Mouse (Mus musculus): ENCODE results near the gene Golga3. TPM values are rescaled to one million over a fixed set of nuclear protein-coding genes. Genes with fewer than 3 reads are reported as not detected.

Gene Golga3
- polyA plus RNA-seq (2015; fragmentation: Nextera tagmentation; extraction: Ambion mirVana) = 20.0 and 20.5 TPM in 2 replicates

DNA sequence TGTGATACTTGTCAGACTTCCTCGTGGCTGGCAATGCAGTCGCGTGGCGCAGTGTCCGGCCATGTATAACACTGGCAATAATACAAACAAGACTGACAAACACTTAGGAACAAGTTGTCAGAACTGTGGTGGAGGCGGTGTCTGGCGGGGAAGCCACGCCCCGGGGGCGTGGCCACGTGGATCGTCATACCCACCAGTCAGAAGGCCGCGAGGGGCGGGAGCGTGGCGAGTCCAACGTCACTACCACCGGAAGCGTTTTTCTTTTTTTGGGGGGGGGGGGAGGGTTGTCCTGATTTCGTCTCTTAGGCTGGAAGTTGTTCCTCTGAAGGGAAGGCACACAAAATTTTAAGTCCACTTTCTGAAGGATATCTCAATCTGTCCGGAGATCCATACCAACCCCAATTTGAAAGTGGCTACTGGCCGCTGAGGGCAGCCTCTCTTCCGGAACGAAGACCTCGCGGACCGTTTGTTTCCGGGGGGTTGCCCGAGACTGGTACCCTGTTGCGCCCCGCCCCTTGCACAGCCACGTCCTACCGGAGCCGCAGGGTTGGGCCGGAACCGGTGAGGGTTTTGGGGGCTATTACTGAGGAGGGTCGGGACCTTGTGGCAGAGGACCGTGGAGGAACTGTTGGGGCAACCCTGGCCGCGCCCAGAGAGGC is at the start of gene Golga3:
Gene Golga3, plus strand, starts transcription at position 340 of the 659 bp plus-strand sequence.
- H3K4me2 ChIP-seq = peak within 1 kb of the TSS; percentile 86
- H3K9ac ChIP-seq = peak within 1 kb of the TSS; percentile 86
- peak within 1 kb of the TSS; percentile 80 for H3K27ac ChIP-seq (replicated peaks)
- peak within 1 kb of the TSS; percentile 95 for H3K4me3 ChIP-seq
- H3K4me1 ChIP-seq (replicated peaks) = peaks cover 14% of the 10 kb centered on the region
- H3K36me3 ChIP-seq = peaks cover 16% of the 10 kb centered on the region
- H3K9me3 ChIP-seq = no peaks in the 10 kb centered on the region
- H3K27me3 ChIP-seq = no peaks in the 10 kb centered on the region
- under 1% methylated on average over 41 of the region's 41 CpGs for WGBS
- ATAC-seq (ENCODE audit: low read depth) = peak; percentile 99

DNA sequence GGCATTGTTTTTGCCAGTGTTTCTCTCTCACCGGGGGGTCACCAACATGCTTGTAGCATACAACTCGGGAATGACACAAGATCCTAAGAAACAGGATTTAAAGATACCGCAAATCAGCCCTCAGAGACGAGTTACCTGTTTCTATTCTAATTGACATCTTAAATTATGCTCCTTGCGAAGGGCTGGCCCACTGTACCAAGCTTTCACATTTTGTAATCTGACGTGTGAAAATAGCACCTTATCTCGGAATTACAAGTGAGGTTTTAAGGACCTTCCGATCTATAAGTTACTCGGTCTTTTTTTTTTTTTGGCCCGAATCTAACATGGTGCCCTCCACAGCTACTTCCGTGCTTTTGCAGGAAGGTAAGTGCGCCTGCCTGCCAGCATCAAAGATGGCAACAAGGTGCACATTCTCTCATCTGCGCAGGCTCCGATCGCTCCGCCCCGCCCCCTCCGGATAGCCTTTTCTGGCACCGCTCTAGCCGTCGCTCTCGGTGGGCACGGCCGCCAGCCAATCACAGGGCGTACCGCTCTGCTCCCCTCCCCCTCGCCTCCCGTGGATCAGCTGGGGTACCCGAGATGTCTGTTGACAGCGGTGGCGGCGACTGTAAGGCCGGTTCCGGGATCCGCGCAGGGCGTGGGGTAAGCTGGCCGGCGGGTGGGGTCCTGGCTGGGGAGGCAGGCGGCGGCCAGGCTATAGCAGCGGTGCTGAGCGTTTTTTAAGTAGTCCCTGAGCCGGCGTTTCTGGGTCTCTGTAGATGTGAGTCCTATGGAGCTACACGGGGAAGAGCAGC is 41.0 kb upstream of the Golga3 start, which contains the start of gene Chfr:
Gene Chfr, plus strand, starts transcription at position 550 of the 794 bp plus-strand sequence.
- H3K4me2 ChIP-seq = peak within 1 kb of the TSS; percentile 87
- peak within 1 kb of the TSS; percentile 62 for H3K4me3 ChIP-seq
- peak within 1 kb of the TSS; percentile 80 for H3K27ac ChIP-seq (replicated peaks)
- H3K4me1 ChIP-seq (replicated peaks) = peaks cover 15% of the 10 kb centered on the region
- no peaks in the 10 kb centered on the region for H3K27me3 ChIP-seq
- H3K36me3 ChIP-seq = peaks cover 36% of the 10 kb centered on the region
- peak within 1 kb of the TSS; percentile 87 for H3K9ac ChIP-seq
- ATAC-seq (ENCODE audit: low read depth) = peak; percentile 100
- WGBS = 4% methylated on average over 46 of the region's 46 CpGs
- no peaks in the 10 kb centered on the region for H3K9me3 ChIP-seq

DNA sequence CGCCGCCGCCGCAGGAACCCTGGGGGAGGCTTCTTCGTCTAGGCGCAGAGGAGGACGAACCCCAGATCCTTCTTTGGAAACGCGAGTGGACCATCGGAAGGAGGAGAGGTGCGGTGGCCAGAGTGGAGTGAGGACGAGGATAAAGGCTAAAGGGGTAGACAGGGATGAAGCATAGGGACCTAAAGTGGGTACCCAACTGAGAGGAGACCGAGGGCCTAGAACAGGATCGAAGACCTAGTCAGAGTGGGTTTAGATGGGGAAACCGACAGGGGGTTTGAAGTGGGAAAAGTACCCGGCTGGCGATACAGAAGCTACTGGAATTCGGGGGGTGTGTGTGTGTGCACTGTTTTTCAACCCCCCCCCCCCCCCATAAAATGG is 40.4 kb upstream of the Golga3 start:
- peaks cover 15% of the 10 kb centered on the region for H3K4me1 ChIP-seq (replicated peaks)
- H3K4me3 ChIP-seq = peak overlapping the region; percentile 62
- H3K27ac ChIP-seq (replicated peaks) = peak overlapping the region; percentile 80
- H3K9me3 ChIP-seq = no peaks in the 10 kb centered on the region
- ATAC-seq (ENCODE audit: low read depth) = peak; percentile 72; the same call in 1 of the 2 replicates
- WGBS = 7% methylated on average over 18 of the region's 18 CpGs
- H3K36me3 ChIP-seq = peaks cover 35% of the 10 kb centered on the region
- no peaks in the 10 kb centered on the region for H3K27me3 ChIP-seq
- peak overlapping the region; percentile 87 for H3K4me2 ChIP-seq
- peak overlapping the region; percentile 87 for H3K9ac ChIP-seq

DNA sequence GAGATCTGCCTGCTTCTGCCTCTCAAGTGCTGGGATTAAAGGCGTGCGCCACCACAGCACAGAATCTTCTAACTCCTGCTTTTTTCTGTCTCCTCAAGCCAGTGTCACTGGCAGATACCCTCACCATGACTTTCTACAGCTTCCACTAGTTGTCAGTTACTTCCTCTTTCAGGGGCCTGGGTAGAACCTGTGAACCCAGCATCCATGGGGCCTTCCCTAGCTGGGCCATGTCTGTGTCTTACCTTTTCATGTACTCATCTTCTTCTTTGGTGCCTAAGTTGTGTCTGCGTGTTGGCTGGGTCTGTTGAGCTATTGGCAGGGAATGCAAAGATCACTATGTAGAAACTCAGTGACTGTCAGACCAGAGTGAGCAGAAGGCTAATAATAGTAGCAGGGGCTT is 38.7 kb upstream of the Golga3 start:
- ATAC-seq (ENCODE audit: low read depth) = no peak
- H3K9ac ChIP-seq = no peak overlapping the region
- peaks cover 15% of the 10 kb centered on the region for H3K4me1 ChIP-seq (replicated peaks)
- no peak overlapping the region for H3K4me2 ChIP-seq
- 97% methylated on average over 3 of the region's 3 CpGs for WGBS
- no peak overlapping the region for H3K27ac ChIP-seq (replicated peaks)
- H3K9me3 ChIP-seq = no peaks in the 10 kb centered on the region
- H3K27me3 ChIP-seq = no peaks in the 10 kb centered on the region
- no peak overlapping the region for H3K4me3 ChIP-seq
- H3K36me3 ChIP-seq = peaks cover 46% of the 10 kb centered on the region

DNA sequence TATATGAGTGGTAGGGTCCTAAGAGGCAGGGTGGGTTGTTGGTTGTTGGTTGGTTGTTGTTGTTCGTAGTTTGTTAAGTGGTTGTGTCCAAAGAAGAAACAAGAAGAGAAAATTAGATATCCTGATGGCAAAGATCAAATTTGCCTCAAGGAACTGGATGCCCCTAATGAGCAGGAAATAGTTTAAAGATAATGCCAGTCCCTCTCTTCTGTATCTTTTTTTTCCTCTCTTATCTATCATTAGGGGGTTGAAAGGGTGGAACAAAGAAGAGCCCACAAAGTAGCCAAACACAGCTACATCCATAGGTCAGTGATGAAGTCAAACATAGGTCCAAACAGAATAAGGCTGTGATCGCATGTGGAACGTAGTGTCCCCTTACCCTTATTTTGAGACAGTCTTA is 37.2 kb upstream of the Golga3 start:
- no peak for ATAC-seq (ENCODE audit: low read depth)
- 96% methylated on average over 3 of the region's 3 CpGs for WGBS

DNA sequence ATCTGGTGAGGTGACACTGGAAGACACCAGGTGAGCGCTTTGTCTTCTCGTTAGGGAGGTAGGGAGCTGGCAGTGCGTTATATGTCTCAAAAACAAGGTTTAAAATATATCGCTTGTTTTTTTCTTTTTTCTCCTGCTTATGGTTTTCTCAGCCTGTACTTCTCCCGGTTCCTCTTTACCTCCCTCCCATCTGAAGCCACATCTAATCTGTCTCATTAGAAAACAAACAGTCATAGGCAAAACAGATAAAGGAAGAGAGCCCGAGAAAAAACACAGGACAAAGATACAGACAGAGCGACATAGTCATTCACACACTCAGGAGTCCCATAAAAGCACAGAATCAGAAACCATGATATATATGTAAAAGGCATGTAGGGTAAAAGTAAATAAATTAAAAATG is 36.1 kb upstream of the Golga3 start:
- H3K9ac ChIP-seq = no peak overlapping the region
- H3K9me3 ChIP-seq = no peaks in the 10 kb centered on the region
- ATAC-seq (ENCODE audit: low read depth) = no peak
- 91% methylated on average over 7 of the region's 7 CpGs for WGBS
- H3K4me1 ChIP-seq (replicated peaks) = peaks cover 12% of the 10 kb centered on the region
- no peak overlapping the region for H3K4me3 ChIP-seq
- H3K4me2 ChIP-seq = no peak overlapping the region
- no peak overlapping the region for H3K27ac ChIP-seq (replicated peaks)
- H3K36me3 ChIP-seq = peaks cover 69% of the 10 kb centered on the region
- no peaks in the 10 kb centered on the region for H3K27me3 ChIP-seq

More for the DNA sequence above, 37.2 kb upstream of the Golga3 start:
- no peak overlapping the region for H3K9ac ChIP-seq
- H3K36me3 ChIP-seq = peaks cover 58% of the 10 kb centered on the region
- peaks cover 15% of the 10 kb centered on the region for H3K4me1 ChIP-seq (replicated peaks)
- H3K9me3 ChIP-seq = no peaks in the 10 kb centered on the region
- H3K4me2 ChIP-seq = no peak overlapping the region
- H3K27me3 ChIP-seq = no peaks in the 10 kb centered on the region
- H3K27ac ChIP-seq (replicated peaks) = no peak overlapping the region
- no peak overlapping the region for H3K4me3 ChIP-seq

DNA sequence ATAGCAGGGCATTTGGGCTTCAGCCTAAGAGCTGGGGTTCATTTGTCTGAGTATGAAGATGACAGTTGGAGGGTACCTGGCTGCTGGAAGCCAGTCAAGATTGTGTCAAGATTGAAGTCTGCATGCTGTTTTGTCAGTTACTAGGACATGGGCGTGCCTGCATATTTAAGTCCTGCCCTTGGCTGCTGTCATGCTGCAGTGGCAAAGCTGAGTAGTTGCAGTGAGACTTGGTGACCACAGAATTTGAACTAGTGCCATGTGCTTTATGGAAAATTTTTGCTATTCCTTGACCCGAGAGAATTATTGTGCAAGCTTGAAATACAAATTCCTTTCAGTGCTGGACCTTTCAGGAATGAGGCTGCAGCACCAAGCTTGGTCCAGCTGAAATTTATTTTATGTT is 34.2 kb upstream of the Golga3 start:
- H3K27ac ChIP-seq (replicated peaks) = no peak overlapping the region
- H3K4me2 ChIP-seq = no peak overlapping the region
- peaks cover 87% of the 10 kb centered on the region for H3K36me3 ChIP-seq
- H3K9me3 ChIP-seq = no peaks in the 10 kb centered on the region
- peaks cover under 1% of the 10 kb centered on the region for H3K4me1 ChIP-seq (replicated peaks)
- no peak overlapping the region for H3K4me3 ChIP-seq
- H3K27me3 ChIP-seq = no peaks in the 10 kb centered on the region
- no peak overlapping the region for H3K9ac ChIP-seq
- ATAC-seq (ENCODE audit: low read depth) = no peak
- 97% methylated on average over 2 of the region's 2 CpGs for WGBS

DNA sequence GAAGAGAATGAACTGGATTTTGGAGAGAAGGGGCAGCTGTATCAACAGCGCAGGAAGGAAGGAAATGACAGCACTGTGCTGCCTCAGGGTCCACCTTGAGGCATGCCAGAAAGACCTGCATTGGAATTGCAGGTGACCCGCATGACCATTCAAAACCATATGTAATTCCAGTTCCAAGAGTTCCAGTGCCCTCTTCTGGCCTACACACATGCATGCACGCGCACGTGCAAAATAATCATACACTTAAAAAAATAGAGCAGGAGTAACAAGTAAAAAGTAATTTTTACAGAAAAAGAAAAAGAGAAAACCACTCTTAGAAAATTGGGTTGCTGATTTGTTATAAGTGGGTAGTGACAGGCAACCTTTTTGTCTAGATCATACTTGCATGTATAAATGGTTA is 33.5 kb upstream of the Golga3 start:
- no peaks in the 10 kb centered on the region for H3K27me3 ChIP-seq
- no peak overlapping the region for H3K4me3 ChIP-seq
- H3K4me1 ChIP-seq (replicated peaks) = no peaks in the 10 kb centered on the region
- H3K9me3 ChIP-seq = no peaks in the 10 kb centered on the region
- no peak overlapping the region for H3K9ac ChIP-seq
- H3K4me2 ChIP-seq = no peak overlapping the region
- no peak for ATAC-seq (ENCODE audit: low read depth)
- H3K36me3 ChIP-seq = peaks cover 89% of the 10 kb centered on the region
- WGBS = 91% methylated on average over 5 of the region's 5 CpGs
- no peak overlapping the region for H3K27ac ChIP-seq (replicated peaks)

DNA sequence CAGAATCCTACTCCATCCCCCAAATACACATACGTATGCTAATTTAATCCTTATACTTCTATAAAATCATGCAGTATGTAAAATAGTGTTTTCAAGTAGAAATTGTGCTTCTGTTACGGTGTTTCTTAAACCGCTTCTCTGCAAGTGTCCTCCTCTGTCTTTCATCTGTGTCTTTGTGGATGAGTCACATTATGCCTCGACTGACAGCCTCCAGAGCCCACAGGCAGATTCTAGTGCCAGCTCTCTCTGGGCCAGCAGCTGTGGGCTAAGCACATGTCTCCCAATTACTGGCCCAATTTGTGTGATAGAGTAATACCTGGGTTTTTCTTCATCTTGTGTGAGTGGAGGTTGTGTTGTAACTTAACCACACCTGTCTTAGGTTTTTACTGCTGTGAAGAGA is 7.1 kb upstream of the Golga3 start:
- H3K36me3 ChIP-seq = peaks cover 80% of the 10 kb centered on the region
- no peak overlapping the region for H3K4me3 ChIP-seq
- no peaks in the 10 kb centered on the region for H3K4me1 ChIP-seq (replicated peaks)
- WGBS = 97% methylated on average over 4 of the region's 4 CpGs
- H3K9me3 ChIP-seq = no peaks in the 10 kb centered on the region
- no peaks in the 10 kb centered on the region for H3K27me3 ChIP-seq
- no peak overlapping the region for H3K9ac ChIP-seq
- no peak for ATAC-seq (ENCODE audit: low read depth)
- H3K4me2 ChIP-seq = no peak overlapping the region
- no peak overlapping the region for H3K27ac ChIP-seq (replicated peaks)

DNA sequence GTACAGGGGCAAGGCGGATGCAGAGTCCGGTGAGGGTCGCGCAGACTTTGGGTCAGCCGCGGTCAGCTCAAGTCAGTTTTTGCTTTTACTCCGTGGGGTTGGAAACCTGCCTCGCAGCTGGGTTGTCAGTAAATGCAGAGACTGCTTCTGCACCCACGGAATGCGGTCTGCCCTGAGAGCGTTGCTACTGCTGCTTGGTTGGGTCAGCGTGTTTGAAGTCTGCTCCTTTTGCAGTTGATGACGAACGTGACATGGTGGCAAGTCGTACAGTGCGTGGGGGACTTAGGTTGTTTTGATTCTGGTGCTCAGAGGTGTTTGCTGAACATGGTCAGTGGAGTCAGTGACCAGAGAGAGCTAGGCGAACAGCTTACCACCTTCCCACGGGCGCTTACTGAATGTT is 520 bp downstream of the Golga3 start:
- H3K27me3 ChIP-seq = no peaks in the 10 kb centered on the region
- peak overlapping the region; percentile 86 for H3K9ac ChIP-seq
- H3K4me1 ChIP-seq (replicated peaks) = peaks cover 14% of the 10 kb centered on the region
- H3K4me3 ChIP-seq = peak overlapping the region; percentile 95
- H3K4me2 ChIP-seq = peak overlapping the region; percentile 86
- peaks cover 16% of the 10 kb centered on the region for H3K36me3 ChIP-seq
- whole genome bisulfite sequencing = 5% methylated on average over 19 of the region's 19 CpGs
- peak overlapping the region; percentile 80 for H3K27ac ChIP-seq (replicated peaks)
- no peak for ATAC-seq (ENCODE audit: low read depth)
- H3K9me3 ChIP-seq = no peaks in the 10 kb centered on the region

DNA sequence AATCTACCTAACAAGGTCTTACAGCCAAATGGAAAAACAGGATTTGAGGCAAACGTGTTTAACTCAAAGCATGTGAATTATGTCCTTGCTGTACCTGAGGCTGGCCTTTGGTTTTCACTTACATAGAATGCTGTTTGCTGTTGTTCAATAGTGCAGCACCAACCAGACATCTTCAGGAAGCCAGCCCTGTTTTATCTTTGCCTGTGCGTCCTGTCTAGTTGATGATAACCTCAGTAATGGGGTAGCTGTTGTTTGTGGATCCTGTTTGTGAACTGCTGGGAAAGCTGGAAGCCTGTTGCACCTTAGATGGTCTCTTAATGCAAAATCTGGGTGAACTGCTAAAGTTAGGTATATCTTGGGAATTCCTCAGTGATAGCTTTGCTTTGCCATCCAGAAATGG is 2.1 kb downstream of the Golga3 start:
- no peak overlapping the region for H3K4me3 ChIP-seq
- WGBS = 92% methylated on average over 2 of the region's 2 CpGs
- peaks cover 14% of the 10 kb centered on the region for H3K4me1 ChIP-seq (replicated peaks)
- no peak overlapping the region for H3K4me2 ChIP-seq
- no peak overlapping the region for H3K9ac ChIP-seq
- no peak for ATAC-seq (ENCODE audit: low read depth)
- peaks cover 19% of the 10 kb centered on the region for H3K36me3 ChIP-seq
- H3K27ac ChIP-seq (replicated peaks) = no peak overlapping the region
- no peaks in the 10 kb centered on the region for H3K9me3 ChIP-seq
- no peaks in the 10 kb centered on the region for H3K27me3 ChIP-seq

DNA sequence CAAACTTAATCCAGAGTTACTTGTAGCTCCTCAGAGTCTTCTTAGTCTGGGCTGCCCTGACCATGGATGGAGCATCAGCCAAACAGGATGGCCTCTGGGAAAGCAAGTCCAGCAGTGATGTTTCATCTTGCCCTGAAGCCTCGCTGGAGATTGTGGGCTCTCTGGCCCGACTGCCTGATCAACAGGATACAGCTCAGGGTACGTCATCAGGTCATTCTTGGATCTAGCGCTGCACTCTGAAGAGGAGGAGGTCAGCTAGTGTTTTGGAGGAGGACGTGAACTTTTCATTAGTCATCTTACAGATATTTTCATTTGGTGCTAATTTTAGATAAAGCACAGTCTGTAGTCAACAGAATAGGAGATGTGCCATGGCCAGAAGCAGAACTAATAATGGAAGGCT is 5.2 kb downstream of the Golga3 start:
- H3K4me3 ChIP-seq = no peak overlapping the region
- no peak overlapping the region for H3K27ac ChIP-seq (replicated peaks)
- no peaks in the 10 kb centered on the region for H3K27me3 ChIP-seq
- peaks cover 10% of the 10 kb centered on the region for H3K4me1 ChIP-seq (replicated peaks)
- no peak overlapping the region for H3K9ac ChIP-seq
- WGBS = 95% methylated on average over 5 of the region's 5 CpGs
- H3K4me2 ChIP-seq = no peak overlapping the region
- H3K9me3 ChIP-seq = no peaks in the 10 kb centered on the region
- peaks cover 47% of the 10 kb centered on the region for H3K36me3 ChIP-seq
- no peak for ATAC-seq (ENCODE audit: low read depth)
